Mouse (Mus musculus) midbrain, embryonic 14.5 days (tissue): ENCODE results near the gene Mrgprb5. TPM values are rescaled to one million over a fixed set of nuclear protein-coding genes. Genes with fewer than 3 reads are reported as not detected.
"Not testable (repeated sequence)": the region's sequence is repeated elsewhere in the genome, so short reads cannot be mapped to it uniquely, and the experiment has no call there.

Source experiments
- ATAC-seq: fragments of 200-750 bp; cut with Nextera tagmentation; 2 replicates; pipeline ENCODE4 v1.8.0; 2017; ENCODE audit warnings: moderate number of reproducible peaks, moderate library complexity; ENCODE audit not compliant: low FRiP score, low TSS enrichment
- DNase-seq: peaks from one replicate; pipeline ENCODE4 v3.0.0-alpha.2; 2015
- H3K27ac ChIP-seq: fragments of 300-500 bp; sonication (generic); replicated peaks from 2 replicates; pipeline ENCODE4 v1.5.1; 2014; ENCODE audit warnings: mild to moderate bottlenecking, low read depth, low read length, moderate library complexity
- H3K27me3 ChIP-seq: fragments of 300-500 bp; sonication (generic); 2 replicates; pipeline ENCODE4 v1.6.1; 2014; ENCODE audit warnings: low read length, control low read depth, mixed read lengths; ENCODE audit not compliant: control insufficient read depth, insufficient read depth
- H3K36me3 ChIP-seq: fragments of 300-500 bp; sonication (generic); 2 replicates; pipeline ENCODE4 v1.6.1; 2014; ENCODE audit warnings: low read length, control low read depth; ENCODE audit not compliant: control insufficient read depth, insufficient read depth
- H3K4me1 ChIP-seq: fragments of 300-500 bp; sonication (generic); 2 replicates; pipeline ENCODE4 v1.6.1; 2014; ENCODE audit warnings: mild to moderate bottlenecking, antibody characterized with exemption, low read length, control low read depth; ENCODE audit not compliant: control insufficient read depth, insufficient read depth
- H3K4me2 ChIP-seq: fragments of 300-500 bp; sonication (generic); 2 replicates; pipeline ENCODE4 v1.6.1; 2014; ENCODE audit warnings: mild to moderate bottlenecking, low read length, moderate library complexity
- H3K4me3 ChIP-seq: fragments of 300-500 bp; sonication (generic); replicated peaks from 2 replicates; pipeline ENCODE4 v1.5.1; 2014; ENCODE audit warnings: low read depth, low read length
- H3K9ac ChIP-seq: fragments of 300-500 bp; sonication (generic); replicated peaks from 2 replicates; pipeline ENCODE4 v1.6.1; 2014; ENCODE audit warnings: mild to moderate bottlenecking, low read length, moderate library complexity
- H3K9me3 ChIP-seq: fragments of 300-500 bp; sonication (generic); 2 replicates; pipeline ENCODE4 v1.6.1; 2016; ENCODE audit warnings: low read length, control low read depth, mixed read lengths; ENCODE audit not compliant: control insufficient read depth
- WGBS: fragments of 180-500 bp; shearing (Covaris S2); extraction: QIAGEN DNeasy Blood & Tissue Kit; methylation state at CpG from one replicate; pipeline ENCODE4 v1.1.7; 2014; 5-methylcytosine and 5-hydroxymethylcytosine counted together
- polyA plus RNA-seq: library from polyadenylated mRNA; unstranded; fragments of >200 nt; fragmentation: Nextera tagmentation; extraction: Ambion mirVana; gene quantifications from 2 replicates; pipeline ENCODE4 v1.2.1, GENCODE M21; 2014

The Mrgprb5 gene
- not detected in 2 replicates for polyA plus RNA-seq

DNA sequence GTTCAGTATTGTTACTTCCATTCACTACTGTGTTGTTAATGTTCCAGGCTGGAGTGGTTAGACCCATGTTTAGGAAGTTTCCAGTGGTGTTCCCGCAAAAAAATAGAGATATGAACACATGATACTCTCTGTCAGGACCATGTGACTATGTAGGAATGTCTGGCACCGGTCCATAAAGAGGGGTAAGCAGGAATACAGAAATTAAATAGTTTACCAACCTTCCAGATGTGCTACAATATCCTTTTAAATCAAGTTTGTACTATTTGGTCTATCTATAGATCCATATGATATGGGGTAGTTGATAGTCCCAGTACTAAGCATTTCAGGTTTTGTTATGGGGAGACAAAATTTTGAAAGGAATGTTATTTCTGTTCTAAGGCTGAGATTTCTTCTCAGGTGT lies at the start of gene Mrgprb5:
Gene Mrgprb5 (minus strand): TSS at position 101 of the 400 bp plus-strand sequence.
- no peaks in the 10 kb centered on the region for H3K9me3 ChIP-seq
- no peaks in the 10 kb centered on the region for H3K36me3 ChIP-seq
- H3K9ac ChIP-seq: no peak within 1 kb of the TSS
- H3K4me2 ChIP-seq: no peak within 1 kb of the TSS
- WGBS: 81% methylated on average over 2 of the region's 2 CpGs
- no peak within 1 kb of the TSS for H3K4me3 ChIP-seq
- H3K4me1 ChIP-seq: no peaks in the 10 kb centered on the region
- no peaks in the 10 kb centered on the region for H3K27me3 ChIP-seq
- no peak for DNase-seq
- no peak for ATAC-seq
- H3K27ac ChIP-seq: no peak within 1 kb of the TSS

DNA sequence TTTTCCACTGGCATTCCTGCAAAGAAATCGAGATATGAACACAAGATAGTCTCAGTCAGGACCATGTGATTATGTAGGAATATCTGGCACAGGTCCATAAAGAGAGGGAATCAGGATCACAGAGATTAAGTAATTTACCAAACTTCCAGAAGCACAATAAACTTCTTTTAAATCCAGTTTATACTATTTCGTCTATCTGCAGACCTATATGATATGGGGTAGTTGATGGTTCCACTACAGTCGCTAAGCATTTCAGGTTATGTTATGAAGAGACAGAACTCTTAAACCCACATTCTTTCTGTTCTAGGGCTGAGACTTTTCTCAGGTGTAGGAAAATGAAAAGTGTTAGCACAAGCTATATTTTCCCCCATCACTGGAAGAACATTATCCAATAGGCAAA lies 30.4 kb upstream of the Mrgprb5 start, which contains the start of gene Mrgprb4:
Gene Mrgprb4 (minus strand): TSS at position 101 of the 400 bp plus-strand sequence.
- no peak for DNase-seq
- no peaks in the 10 kb centered on the region for H3K4me1 ChIP-seq
- no peak within 1 kb of the TSS for H3K4me2 ChIP-seq
- H3K4me3 ChIP-seq: no peak within 1 kb of the TSS
- no peaks in the 10 kb centered on the region for H3K9me3 ChIP-seq
- no peak for ATAC-seq
- WGBS: 92% methylated on average over 3 of the region's 3 CpGs
- no peak within 1 kb of the TSS for H3K9ac ChIP-seq
- H3K27me3 ChIP-seq: no peaks in the 10 kb centered on the region
- no peaks in the 10 kb centered on the region for H3K36me3 ChIP-seq
- H3K27ac ChIP-seq: no peak within 1 kb of the TSS

DNA sequence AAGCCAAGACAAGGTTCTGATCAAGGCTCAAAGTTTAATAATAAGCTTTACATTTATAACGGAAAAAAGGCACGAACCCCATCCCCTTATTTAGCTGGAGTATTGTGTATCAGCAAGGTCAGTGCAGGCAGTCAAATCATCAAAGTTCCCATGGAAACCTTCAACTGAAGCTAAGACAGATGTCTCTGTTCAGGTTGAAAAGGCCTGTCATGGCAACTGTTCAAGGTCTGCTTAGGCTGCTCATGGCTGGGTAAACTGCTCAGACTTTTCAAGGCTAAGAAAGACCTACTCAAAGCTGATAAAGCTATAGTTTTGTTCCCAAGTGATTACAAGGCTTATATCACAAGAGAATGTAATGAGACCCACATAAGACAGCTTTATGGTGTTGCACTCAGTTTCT lies 1.3 kb downstream of the Mrgprb5 start:
- 50% methylated on average over 2 of the region's 2 CpGs for WGBS
- Histone ChIP-seq H3K27ac (no peak overlapping the region), H3K27me3 (no peaks in the 10 kb centered on the region), H3K4me3 (no peak overlapping the region), H3K4me1 (no peaks in the 10 kb centered on the region), H3K4me2 (no peak overlapping the region), H3K36me3 (no peaks in the 10 kb centered on the region), H3K9me3 (no peaks in the 10 kb centered on the region), H3K9ac (no peak overlapping the region)
- ATAC-seq: no peak
- no peak for DNase-seq

DNA sequence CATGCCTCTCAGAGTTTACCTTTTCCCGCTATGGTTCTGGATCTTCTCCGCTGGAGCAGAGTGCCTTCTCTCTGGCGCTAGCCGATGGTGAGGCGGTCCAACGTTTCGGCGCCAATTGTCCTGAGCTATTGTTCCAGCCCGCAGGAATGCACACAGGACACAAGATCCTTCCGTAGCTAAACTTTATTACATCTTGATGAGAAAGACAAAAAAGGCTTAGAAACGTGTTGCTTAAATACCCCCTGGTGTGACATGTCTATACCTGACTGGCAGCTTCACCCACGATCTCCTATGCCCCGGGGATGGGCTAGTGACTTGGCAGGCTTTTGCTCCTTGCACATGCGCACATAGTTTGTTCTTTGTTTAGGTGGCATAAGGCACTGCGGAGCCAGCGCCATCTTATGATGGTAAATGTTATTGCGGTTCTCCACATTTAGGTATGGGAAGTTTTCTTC lies 30.5 kb downstream of the Mrgprb5 start:
- Histone ChIP-seq H3K9ac (peak overlapping the region; percentile 77), H3K4me3 (peak overlapping the region; percentile 60), H3K36me3 (no peaks in the 10 kb centered on the region), H3K4me2 (peak overlapping the region; percentile 63), H3K27me3 (no peaks in the 10 kb centered on the region), H3K27ac (peak overlapping the region; percentile 85), H3K4me1 (0 out of 2 replicates have a peak, but pooled peaks cover 3% of the 10 kb centered on the region), H3K9me3 (no peaks in the 10 kb centered on the region)
- DNase-seq: peak; percentile 92
- ATAC-seq: peak; percentile 74
- WGBS: 2% methylated on average over 17 of the region's 17 CpGs

DNA sequence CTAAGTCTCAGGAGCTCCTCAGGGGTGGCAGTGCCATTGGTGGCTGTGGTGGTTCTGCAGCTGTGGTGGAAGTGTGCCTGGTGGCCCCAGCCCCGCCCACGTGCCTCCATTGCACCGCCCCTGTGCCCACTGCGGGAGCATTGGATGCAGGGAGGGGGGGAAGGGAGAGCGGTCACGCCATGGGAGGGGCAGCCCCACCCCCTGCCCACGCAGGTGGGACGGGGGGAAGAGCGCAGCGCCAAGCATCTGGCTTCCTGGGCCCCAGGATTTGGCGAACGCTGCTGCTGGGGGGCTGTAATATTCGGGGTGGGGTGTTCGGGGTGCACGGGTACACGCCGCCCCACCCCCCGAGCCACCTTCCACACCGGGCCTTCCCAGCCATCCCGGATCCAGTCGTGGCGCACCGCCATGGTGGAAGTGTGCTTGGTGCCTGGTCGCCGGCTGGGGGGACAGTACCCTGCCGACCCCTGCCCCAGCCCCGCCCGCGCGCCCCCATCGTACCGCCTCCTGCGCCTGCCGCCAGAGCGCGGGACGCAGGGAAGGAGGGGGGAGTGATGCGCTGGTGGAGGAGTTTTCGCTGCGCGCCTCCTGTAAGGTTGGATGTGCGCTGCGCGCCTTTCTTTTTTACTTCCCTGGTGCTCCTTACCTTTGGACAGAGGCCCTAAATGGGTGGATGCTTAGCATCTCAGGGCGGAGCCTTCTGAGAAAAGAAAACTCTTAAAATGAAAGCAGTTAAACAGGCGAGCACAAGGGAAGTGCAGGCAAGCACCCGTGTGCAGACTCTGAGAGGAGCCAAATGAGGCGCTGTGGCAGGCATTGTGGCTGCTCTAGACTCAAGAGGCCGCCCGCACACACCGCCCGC lies 31.4 kb downstream of the Mrgprb5 start:
- peak; percentile 91 for ATAC-seq
- peak overlapping the region; percentile 63 for H3K4me2 ChIP-seq
- no peaks in the 10 kb centered on the region for H3K27me3 ChIP-seq
- no peaks in the 10 kb centered on the region for H3K9me3 ChIP-seq
- H3K9ac ChIP-seq: peak overlapping the region; percentile 77
- H3K4me1 ChIP-seq: 0 out of 2 replicates have a peak, but pooled peaks cover 3% of the 10 kb centered on the region
- 1% methylated on average over 47 of the region's 52 CpGs for WGBS
- H3K4me3 ChIP-seq: peak overlapping the region; percentile 60
- H3K36me3 ChIP-seq: no peaks in the 10 kb centered on the region
- peak; percentile 81 for DNase-seq
- H3K27ac ChIP-seq: peak overlapping the region; percentile 85

DNA sequence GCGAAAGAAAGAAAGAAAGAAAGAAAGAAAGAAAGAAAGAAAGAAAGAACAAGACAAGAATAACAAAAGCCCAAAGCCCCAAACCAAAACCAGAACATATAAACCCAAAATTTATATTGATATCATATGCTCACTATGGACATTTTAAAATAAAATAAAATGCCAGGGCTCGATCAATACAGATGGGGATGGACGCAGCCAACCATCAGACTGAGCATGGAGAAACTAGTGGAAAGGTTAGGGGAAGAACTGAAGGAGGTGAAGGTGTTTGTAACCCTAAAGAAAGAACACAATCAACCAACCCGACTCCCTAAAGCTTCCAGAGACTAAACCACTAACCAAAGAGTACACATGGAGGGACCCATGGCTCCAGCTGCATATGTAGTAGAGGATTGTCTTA lies 36.1 kb downstream of the Mrgprb5 start:
- H3K4me2 ChIP-seq: no peak overlapping the region
- no peaks in the 10 kb centered on the region for H3K27me3 ChIP-seq
- no peak overlapping the region for H3K9ac ChIP-seq
- H3K27ac ChIP-seq: no peak overlapping the region
- WGBS: 67% methylated on average over 4 of the region's 4 CpGs
- DNase-seq: no peak
- ATAC-seq: no peak
- H3K9me3 ChIP-seq: no peaks in the 10 kb centered on the region
- no peaks in the 10 kb centered on the region for H3K36me3 ChIP-seq
- H3K4me1 ChIP-seq: 0 out of 2 replicates have a peak, but pooled peaks cover 3% of the 10 kb centered on the region
- H3K4me3 ChIP-seq: no peak overlapping the region

DNA sequence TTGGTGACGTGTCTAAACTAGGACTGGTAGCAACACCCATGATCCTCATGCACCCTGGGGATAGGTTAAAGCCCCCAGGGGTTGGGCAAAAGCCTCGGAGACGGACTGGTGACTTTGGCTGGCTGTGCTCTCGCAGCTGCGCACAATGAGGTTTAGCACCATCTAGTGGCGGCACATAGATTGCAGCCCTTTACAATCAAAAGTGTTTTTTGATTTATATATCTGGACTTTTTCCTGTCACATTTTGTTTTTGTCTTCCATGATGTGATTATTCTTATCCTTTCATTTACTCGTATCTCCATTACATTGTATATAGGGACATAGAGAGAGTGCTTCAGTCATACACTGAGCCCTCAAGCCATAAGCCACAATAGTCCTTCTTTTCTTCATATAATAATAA lies 36.6 kb downstream of the Mrgprb5 start:
- not testable (repeated sequence) for H3K9ac ChIP-seq, H3K4me1 ChIP-seq, H3K27me3 ChIP-seq, H3K36me3 ChIP-seq, H3K27ac ChIP-seq, H3K9me3 ChIP-seq
- WGBS: under 1% methylated on average over 4 of the region's 7 CpGs
- Histone ChIP-seq H3K4me3 (peak overlapping the region; percentile 34), H3K4me2 (peak overlapping the region; percentile 49)
- DNase-seq: peak; percentile 4
- peak; percentile 66; the same call in 1 of the 2 replicates for ATAC-seq

DNA sequence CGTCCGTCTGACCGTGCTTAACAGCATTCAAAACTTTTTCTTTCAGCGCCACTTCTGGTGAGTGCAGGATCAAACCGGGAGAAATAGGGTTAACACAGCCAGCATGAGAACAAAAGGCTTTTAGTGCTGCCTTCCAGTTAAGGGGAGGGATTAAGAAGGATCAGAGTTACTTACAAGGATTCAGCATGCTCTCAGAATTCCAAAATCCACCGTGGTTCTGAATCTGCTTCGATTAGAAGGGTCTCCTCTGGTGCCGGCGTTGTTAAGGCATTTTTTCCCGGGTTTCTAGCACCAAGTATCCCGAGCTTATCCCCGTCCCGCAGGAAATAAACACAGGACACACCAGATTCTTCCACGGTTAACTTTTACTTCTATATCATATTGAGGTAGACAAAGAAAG lies 37.0 kb downstream of the Mrgprb5 start:
- H3K4me1 ChIP-seq, H3K9ac ChIP-seq, H3K36me3 ChIP-seq, H3K9me3 ChIP-seq, H3K27me3 ChIP-seq, ATAC-seq: not testable (repeated sequence)
- H3K4me3 ChIP-seq: peak overlapping the region; percentile 34
- WGBS: under 1% methylated on average over 10 of the region's 14 CpGs
- peak overlapping the region; percentile 73 for H3K27ac ChIP-seq
- DNase-seq: peak; percentile 61
- peak overlapping the region; percentile 49 for H3K4me2 ChIP-seq

DNA sequence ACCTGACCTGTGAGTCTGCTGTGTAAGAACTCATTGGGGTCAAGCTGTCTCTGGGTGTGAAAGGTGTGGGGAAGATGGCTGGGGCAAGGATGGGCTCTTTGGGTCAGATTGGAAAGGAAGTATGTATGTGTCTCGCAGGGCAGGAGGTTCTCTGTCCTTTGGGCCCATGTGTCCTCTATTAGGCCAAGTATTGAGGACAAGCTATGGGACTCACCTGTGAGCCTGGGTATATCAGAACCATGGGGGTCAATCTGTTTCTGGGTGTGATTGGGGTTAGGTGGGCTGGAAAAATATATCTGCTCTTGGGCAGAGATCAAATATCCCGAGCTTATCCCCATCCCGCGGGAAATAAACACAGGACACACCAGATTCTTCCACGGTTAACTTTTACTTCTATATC lies 45.0 kb downstream of the Mrgprb5 start:
- no peak for DNase-seq
- Histone ChIP-seq H3K36me3 (no peaks in the 10 kb centered on the region), H3K4me3 (no peak overlapping the region), H3K9me3 (no peaks in the 10 kb centered on the region), H3K27ac (no peak overlapping the region), H3K4me1 (no peaks in the 10 kb centered on the region), H3K27me3 (no peaks in the 10 kb centered on the region), H3K4me2 (no peak overlapping the region), H3K9ac (no peak overlapping the region)
- 74% methylated on average over 5 of the region's 5 CpGs for WGBS
- ATAC-seq: no peak
